Mouse (Mus musculus) bone marrow, adult 2 months (tissue): Measurements from ENCODE around the gene 1520401A03Rik. TPM values are rescaled to one million over a fixed set of nuclear protein-coding genes. Genes with fewer than 3 reads are reported as not detected.

Experiments
- H3K27ac ChIP-seq: fragments of 200-500 bp; 2 replicates; pipeline ENCODE4 v1.5.1; 2012; ENCODE audit warnings: low read depth, mild to moderate bottlenecking, control low read depth, inconsistent platforms, low read length; ENCODE audit not compliant: control insufficient read depth, poor library complexity, insufficient read depth
- H3K4me1 ChIP-seq: fragments of 200-500 bp; 2 replicates; pipeline ENCODE4 v1.6.1; 2011; ENCODE audit warnings: low read length; ENCODE audit not compliant: control insufficient read depth, insufficient read depth
- H3K4me3 ChIP-seq: fragments of 200-500 bp; replicated peaks from 2 replicates; pipeline ENCODE3; 2011; ENCODE audit warnings: mild to moderate bottlenecking, low read depth, low read length, control low read depth; ENCODE audit not compliant: control insufficient read depth
- CTCF ChIP-seq: fragments of 200-500 bp; IDR thresholded peaks from 2 replicates; pipeline ENCODE4 v1.5.1; 2011; ENCODE audit warnings: low read length, control low read depth; ENCODE audit not compliant: control insufficient read depth, insufficient read depth
- POLR2A ChIP-seq: fragments of 200-500 bp; IDR thresholded peaks from 2 replicates; pipeline ENCODE4 v1.6.1; 2011; ENCODE audit warnings: low read depth, mild to moderate bottlenecking, control low read depth, low read length, borderline replicate concordance; ENCODE audit not compliant: control insufficient read depth
- WGBS: fragments of 180-500 bp; shearing (Covaris S2); methylation state at CpG from one replicate; pipeline ENCODE4 v1.1.7; 2018; 5-methylcytosine and 5-hydroxymethylcytosine counted together
- polyA plus RNA-seq: library from polyadenylated mRNA; stranded (reverse); fragments of >200 nt; gene quantifications from 2 replicates; pipeline ENCODE4 v1.2.4, GENCODE M21; 2011; ENCODE audit warnings: low replicate concordance; ENCODE audit not compliant: missing spikeins, insufficient read depth, insufficient read length

1520401A03Rik gene
- polyA plus RNA-seq, 1 experiment: 3.5 TPM

DNA sequence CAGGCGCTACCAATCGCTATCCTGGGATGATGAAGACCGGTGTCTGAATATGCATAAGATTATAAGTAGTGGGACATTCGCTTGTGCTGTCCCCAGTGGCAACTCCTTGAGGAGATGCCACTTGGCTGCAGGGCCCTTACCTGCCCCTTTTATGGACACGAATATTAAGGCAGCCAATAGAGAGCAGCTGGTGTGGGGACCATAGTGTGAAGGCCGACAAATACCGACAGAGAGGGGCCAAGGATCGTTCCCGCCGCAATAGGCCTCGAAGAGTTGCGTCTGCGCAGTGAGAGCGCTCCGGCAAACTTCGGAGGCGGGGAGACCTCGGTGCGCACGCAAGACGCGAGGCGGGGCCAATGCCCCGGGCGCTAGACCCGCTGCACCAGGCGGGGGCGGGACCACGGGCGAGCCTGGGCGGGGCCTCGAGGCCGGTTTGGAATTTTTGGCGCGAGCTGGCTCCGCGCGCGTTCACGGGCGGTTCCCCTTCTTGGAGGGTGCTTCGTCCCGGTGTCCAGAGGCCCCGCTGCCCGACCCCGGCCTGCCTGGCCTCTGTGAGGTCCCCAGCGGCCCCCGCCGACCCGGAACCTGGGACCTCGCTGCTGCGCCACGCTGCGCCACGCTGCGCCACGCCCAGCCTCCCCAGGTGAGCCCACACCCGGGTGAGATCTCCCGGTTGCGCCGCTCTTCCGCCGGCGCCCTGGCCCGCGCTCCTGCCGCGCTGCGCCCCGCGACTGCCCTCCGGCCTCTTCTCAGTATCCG is 3.6 kb upstream of the 1520401A03Rik start, which contains the start of gene Pkmyt1:
Gene Pkmyt1, plus strand, starts transcription at position 338 of the 759 bp plus-strand sequence.
- Histone ChIP-seq H3K4me3 (peak within 1 kb of the TSS; percentile 83), H3K27ac (peak within 1 kb of the TSS; percentile 89), H3K4me1 (no peaks in the 10 kb centered on the region; the same call in 1 of the 2 replicates)
- 0 out of 2 replicates have a peak, but pooled peaks have one; percentile 11 for TF ChIP-seq CTCF
- peak; percentile 79 for TF ChIP-seq POLR2A
- WGBS: 1% methylated on average over 64 of the region's 73 CpGs

DNA sequence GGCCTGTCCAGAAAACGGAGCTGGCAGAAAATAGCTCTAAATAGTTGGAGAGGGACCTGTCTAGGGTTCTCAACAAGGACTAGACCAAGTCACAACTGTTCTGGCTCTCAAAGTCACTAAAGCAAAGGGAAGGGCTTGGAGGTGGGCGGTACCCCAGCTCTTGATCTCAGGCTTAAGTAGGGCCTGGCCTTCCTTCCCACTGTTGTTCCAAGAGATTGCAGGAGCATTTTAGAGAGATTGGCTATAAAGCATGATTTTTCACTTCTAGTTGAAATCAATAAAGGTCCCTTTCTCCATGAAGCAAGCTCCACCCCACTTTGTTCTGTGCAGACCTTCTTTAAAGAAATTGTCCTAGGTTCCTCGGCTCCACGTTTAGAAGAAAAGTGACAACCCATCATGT is 2.9 kb upstream of the 1520401A03Rik start:
- Histone ChIP-seq H3K4me3 (peak overlapping the region; percentile 83), H3K4me1 (no peaks in the 10 kb centered on the region; the same call in 1 of the 2 replicates), H3K27ac (no peak overlapping the region)
- TF ChIP-seq CTCF (no peak), POLR2A (no peak)
- WGBS: 49% methylated on average over 4 of the region's 4 CpGs

DNA sequence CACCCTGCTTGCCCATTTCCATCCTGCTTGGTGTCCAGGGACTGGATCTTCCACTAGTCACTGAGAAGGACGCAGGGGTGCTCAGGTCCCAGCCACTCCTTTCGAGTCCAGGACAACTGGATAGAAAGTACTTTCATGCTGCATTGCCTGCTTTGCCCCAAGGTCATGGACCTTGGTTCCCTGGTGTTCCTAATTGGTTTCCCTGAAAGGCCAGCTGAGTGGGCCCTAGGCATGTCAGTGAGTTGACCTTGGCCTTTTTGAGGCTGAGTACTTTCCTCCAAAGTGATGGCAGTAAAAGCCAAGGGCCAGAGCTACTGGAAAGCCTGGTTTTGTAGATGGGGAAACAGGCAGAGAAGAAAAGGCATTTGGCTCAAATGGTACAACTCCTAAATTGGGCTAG is 697 bp downstream of the 1520401A03Rik start:
- Histone ChIP-seq H3K4me1 (no peaks in the 10 kb centered on the region; the same call in 1 of the 2 replicates), H3K4me3 (no peak overlapping the region), H3K27ac (no peak overlapping the region)
- 79% methylated on average over 2 of the region's 2 CpGs for WGBS
- TF ChIP-seq POLR2A: no peak
- TF ChIP-seq CTCF: no peak

DNA sequence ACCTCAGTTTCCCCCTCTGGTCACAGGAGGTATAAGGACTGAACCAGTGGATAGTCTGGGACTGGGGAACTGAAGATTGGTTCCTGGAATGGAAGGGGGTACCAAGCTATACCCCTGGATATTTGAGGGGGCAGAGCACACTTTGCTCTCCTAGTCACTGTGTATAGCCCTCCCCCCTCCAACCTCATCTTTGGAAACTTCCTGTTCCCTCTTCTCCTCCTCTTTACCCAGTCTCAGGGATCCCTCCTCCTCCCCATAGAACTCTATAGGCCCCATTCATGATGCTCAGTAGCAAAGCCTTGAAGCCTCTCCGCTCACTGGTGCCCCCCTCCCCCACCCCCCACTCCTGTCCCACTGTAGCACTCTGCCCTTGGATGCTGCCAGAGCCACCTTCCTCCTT is 3.1 kb downstream of the 1520401A03Rik start:
- H3K4me3 ChIP-seq: no peak overlapping the region
- no peaks in the 10 kb centered on the region for H3K4me1 ChIP-seq
- WGBS: 76% methylated on average over 1 of the region's 1 CpGs
- no peak overlapping the region for H3K27ac ChIP-seq
- TF ChIP-seq POLR2A (no peak), CTCF (no peak)

DNA sequence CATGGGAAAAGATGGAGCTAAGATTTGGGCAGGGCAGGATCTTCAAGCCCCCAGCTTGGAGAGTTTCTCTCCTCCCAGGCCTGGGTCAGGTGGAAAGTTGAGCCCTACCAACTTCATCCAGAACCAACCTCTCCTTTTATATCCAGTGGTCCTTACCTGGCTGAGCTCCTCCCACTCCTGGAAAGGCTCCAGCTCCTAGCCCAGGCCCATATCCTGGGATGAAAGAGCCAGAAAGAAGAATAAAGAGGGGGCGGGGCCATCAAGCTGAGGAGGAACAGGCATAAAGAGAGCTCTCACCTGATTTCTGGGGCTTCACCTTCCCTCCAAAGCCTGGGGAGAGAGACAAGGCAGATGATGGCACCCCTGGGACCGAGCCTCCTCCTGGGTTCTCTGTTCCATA is 5.6 kb downstream of the 1520401A03Rik start:
- Histone ChIP-seq H3K4me3 (no peak overlapping the region), H3K4me1 (no peaks in the 10 kb centered on the region), H3K27ac (no peak overlapping the region)
- 64% methylated on average over 2 of the region's 2 CpGs for WGBS
- no peak for TF ChIP-seq POLR2A
- TF ChIP-seq CTCF: no peak

DNA sequence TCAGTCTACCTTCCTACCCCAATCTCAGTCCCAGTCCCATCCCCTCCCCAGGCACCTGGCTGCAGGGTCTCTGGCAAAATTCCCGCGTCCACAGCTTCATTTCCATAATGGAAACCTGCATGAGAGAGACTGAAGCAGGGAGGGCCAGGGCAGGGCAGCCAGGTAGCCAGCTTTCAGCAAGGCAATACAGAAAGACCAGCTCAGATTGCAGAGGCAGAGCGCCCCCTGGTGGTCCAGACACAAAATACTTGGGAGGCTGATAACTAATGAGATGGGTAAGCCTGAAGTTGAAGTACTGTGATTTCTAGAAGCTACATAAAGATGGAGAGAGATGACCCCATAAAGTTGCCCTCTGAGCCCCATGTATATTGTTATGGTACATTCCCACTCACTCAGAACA is 16.4 kb downstream of the 1520401A03Rik start:
- Histone ChIP-seq H3K27ac (no peak overlapping the region), H3K4me1 (no peaks in the 10 kb centered on the region), H3K4me3 (no peak overlapping the region)
- WGBS: 2% methylated on average over 3 of the region's 3 CpGs
- TF ChIP-seq POLR2A (no peak), CTCF (peak; percentile 91)

DNA sequence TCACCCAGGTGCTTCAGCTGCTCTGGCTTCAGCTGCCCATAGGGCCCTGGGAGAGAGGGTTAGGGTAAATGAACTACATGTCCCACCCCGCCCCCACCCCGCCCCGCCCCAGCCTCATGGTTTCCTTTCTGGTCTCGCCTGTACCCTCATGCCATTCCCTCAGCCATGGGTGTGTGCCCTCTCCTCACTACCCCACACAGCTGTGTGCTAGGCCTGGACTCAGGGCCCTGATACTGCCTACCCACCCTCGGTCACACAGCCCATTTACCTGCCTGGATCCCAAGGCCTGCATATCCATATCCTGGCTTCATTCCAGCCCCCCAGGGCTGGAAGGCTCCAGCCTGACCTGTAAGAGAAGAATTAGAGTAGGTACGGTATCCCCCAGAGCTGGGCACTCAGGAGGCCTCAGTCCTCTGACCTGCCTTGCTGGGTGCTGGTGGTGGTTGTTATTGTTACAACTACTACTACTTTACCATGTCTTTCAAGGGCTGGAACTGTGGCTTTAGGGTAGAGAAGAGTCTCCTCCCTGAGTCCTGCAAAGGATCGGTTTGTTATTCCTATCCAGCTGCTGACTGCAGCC is 17.0 kb downstream of the 1520401A03Rik start:
- H3K27ac ChIP-seq: no peak overlapping the region
- 76% methylated on average over 7 of the region's 7 CpGs for WGBS
- no peaks in the 10 kb centered on the region for H3K4me1 ChIP-seq
- TF ChIP-seq CTCF (no peak), POLR2A (no peak)
- H3K4me3 ChIP-seq: no peak overlapping the region

DNA sequence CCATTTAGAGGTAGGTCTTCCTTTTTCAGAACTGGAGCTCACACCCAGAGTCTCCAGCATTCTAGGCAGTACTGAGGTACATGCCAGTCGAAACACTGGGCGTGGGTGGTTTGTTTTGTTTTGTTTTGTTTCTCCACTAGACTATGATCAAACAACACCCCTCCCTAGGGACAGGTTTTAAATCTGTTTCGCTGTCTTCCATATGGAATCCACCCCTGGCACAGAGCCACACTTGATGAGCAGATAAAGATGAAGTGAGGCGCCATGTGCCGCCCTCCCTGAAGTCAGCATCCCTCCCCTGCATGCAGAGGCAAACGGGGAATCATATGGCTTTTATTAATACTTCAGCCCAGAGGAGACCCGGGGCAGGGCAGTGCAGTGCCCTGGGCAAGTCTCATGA is 17.8 kb downstream of the 1520401A03Rik start:
- Histone ChIP-seq H3K4me1 (no peaks in the 10 kb centered on the region), H3K4me3 (no peak overlapping the region), H3K27ac (no peak overlapping the region)
- no peak for TF ChIP-seq POLR2A
- no peak for TF ChIP-seq CTCF
- 69% methylated on average over 7 of the region's 7 CpGs for WGBS
